Mouse (Mus musculus) C2C12 (cell line): ENCODE measurements at regions not wholly inside any gene's neighbourhood (a gene's known extent, or its start where the extent isn't known, plus 50 kb on each side); places are given as distances from the start of the nearest gene placed in this dataset.

Source experiments
- H3K27me3 ChIP-seq: one replicate; pipeline ENCODE4 v1.6.1; 2011; ENCODE audit not compliant: control insufficient read depth, insufficient read depth, insufficient read length
- H3K36me3 ChIP-seq: one replicate; pipeline ENCODE4 v1.6.1; 2011; ENCODE audit not compliant: control insufficient read depth, insufficient read depth
- H3K4me3 ChIP-seq: one replicate; pipeline ENCODE4 v1.5.1; 2011; ENCODE audit warnings: mild to moderate bottlenecking, control low read depth; ENCODE audit not compliant: poor library complexity, insufficient read depth, severe bottlenecking
- H3K79me2 ChIP-seq: one replicate; pipeline ENCODE4 v1.6.1; 2011; ENCODE audit not compliant: control insufficient read depth, insufficient read depth
- H3K79me3 ChIP-seq: one replicate; pipeline ENCODE4 v1.6.1; 2011; ENCODE audit warnings: low read depth, control low read depth
- H3ac ChIP-seq: one replicate; pipeline ENCODE3; 2011; ENCODE audit warnings: low read depth; ENCODE audit not compliant: control insufficient read depth, insufficient read length
- CEBPB ChIP-seq: IDR thresholded peaks from one replicate; pipeline ENCODE4 v1.6.1; 2011; ENCODE audit warnings: low read depth, mild to moderate bottlenecking, control low read depth, moderate library complexity
- CTCF ChIP-seq: IDR thresholded peaks from one replicate; pipeline ENCODE4 v1.5.1; 2011; ENCODE audit not compliant: control insufficient read depth, insufficient read depth, insufficient read length
- FOSL1 ChIP-seq: IDR thresholded peaks from one replicate; pipeline ENCODE4 v1.8.0; 2011; ENCODE audit warnings: mild to moderate bottlenecking, low read length; ENCODE audit not compliant: poor library complexity, insufficient read depth, severe bottlenecking
- MAX ChIP-seq: IDR thresholded peaks from one replicate; pipeline ENCODE4 v1.6.1; 2011; ENCODE audit warnings: mild to moderate bottlenecking, control low read depth
- MYOD1 ChIP-seq: IDR thresholded peaks from one replicate; pipeline ENCODE4 v1.6.1; 2011; ENCODE audit warnings: low read depth; ENCODE audit not compliant: control insufficient read depth, insufficient read length
- MYOG ChIP-seq: IDR thresholded peaks from one replicate; pipeline ENCODE4 v1.6.1; 2011; ENCODE audit not compliant: control insufficient read depth, insufficient read length; ENCODE audit errors: extremely low read depth
- USF1 ChIP-seq: IDR thresholded peaks from one replicate; pipeline ENCODE4 v1.6.1; 2011; ENCODE audit warnings: low read depth, mild to moderate bottlenecking, control low read depth, moderate library complexity

DNA sequence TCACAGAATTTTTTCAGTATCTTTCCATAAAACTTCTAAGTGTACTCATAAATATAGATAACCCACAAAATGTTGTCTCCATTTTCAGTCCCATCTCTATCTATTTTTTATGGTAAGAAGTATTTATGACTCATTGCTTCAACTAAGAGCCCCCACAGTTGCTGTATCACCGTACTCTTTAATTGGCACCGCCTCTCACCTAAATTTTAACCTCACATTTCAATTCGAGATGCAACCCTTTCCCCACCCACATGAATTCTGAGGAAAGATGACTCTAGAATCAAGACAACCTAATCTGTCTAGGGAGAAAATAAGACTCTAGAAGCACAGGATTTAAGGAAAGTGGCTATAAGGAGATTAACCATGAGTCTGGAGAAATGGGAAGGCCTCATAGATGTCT is 223.7 kb upstream of the Isl1 start:
- no peaks in the 10 kb centered on the region for H3K79me2 ChIP-seq
- H3K79me3 ChIP-seq: no peaks in the 10 kb centered on the region
- no peaks in the 10 kb centered on the region for H3K36me3 ChIP-seq
- no peak overlapping the region for H3K4me3 ChIP-seq
- H3K27me3 ChIP-seq: no peaks in the 10 kb centered on the region
- TF ChIP-seq CEBPB (no peak), FOSL1 (no peak), USF1 (no peak), CTCF (no peak), MYOD1 (no peak), MAX (no peak), MYOG (no peak)
- no peak overlapping the region for H3ac ChIP-seq

DNA sequence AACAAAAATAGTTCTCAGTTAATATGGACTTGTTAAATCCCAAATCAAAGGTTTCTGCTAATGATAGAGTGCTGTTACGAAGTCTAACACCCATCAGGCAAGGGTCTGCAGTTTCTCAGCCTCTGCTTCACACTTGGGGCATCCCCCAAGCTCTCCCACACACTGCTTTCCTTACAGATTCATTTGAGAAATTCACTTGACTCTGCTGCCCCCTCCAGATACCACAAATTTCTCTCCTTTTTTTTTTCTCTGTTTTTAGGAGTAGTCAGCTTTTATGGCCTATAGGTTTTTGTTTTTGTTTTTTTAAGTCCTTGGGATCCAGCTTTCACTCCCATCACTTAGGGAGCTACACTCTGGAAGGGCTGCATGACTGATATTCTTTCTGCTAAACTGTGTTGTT is 218.8 kb upstream of the Isl1 start:
- Histone ChIP-seq H3ac (no peak overlapping the region), H3K36me3 (no peaks in the 10 kb centered on the region), H3K27me3 (no peaks in the 10 kb centered on the region), H3K79me3 (no peaks in the 10 kb centered on the region), H3K4me3 (no peak overlapping the region), H3K79me2 (no peaks in the 10 kb centered on the region)
- TF ChIP-seq MYOD1 (no peak), FOSL1 (no peak), CEBPB (no peak), MAX (no peak), USF1 (no peak), MYOG (no peak), CTCF (no peak)

DNA sequence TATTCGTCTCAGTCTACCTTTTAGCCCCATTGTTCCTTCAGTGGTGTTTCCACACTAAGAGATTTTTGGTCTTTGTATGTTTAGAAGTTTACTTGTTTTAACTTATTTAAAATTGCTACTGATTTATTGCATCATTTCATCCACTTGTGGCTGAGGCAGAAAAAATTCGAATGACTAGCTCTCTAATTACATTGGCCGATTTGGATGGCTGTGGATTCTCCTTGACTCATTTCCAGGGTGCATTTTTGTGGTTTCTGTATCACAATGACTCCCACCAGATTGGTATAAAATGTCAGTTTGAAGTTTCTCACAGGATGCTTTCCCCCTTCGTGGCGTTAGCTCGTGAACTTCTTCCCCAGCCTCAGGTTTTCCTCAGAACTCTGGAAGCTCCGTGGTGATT is 217.5 kb upstream of the Isl1 start:
- H3K4me3 ChIP-seq: no peak overlapping the region

DNA sequence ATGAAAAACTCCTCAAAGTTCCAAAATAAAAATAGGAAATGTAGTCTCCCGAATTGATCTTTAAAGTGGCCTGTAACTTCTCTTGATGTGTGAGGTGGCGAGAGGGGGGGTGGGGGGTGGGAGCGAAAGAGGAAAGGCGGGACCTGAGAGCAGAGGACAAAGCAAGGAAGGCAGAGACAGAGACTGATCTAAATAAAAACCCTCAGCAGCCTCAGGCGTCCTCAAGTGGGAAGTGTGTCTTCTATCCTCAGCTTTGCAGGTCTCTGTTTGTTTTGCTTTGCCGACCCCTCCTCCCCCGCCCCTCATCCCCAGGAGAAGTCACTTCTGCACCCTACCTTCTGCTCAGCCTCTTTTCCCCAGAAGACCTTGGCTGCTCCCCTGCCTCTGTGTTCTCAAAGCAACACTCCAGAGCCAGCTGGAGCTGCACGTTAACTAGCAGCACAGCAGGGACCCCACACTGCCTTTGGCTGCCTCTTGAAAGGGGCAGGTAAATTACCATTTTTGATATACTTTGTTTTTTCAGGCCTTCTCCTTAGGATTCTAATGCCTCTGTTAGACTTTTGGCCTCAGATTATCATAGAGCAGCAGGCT is 214.3 kb upstream of the Isl1 start:
- H3K4me3 ChIP-seq: no peak overlapping the region
- H3K27me3 ChIP-seq: no peaks in the 10 kb centered on the region
- no peak for TF ChIP-seq MYOD1
- no peak for TF ChIP-seq MYOG
- TF ChIP-seq USF1: no peak
- TF ChIP-seq CEBPB: no peak
- no peak for TF ChIP-seq FOSL1
- no peak for TF ChIP-seq MAX
- no peaks in the 10 kb centered on the region for H3K36me3 ChIP-seq
- no peak overlapping the region for H3ac ChIP-seq
- H3K79me3 ChIP-seq: no peaks in the 10 kb centered on the region
- no peaks in the 10 kb centered on the region for H3K79me2 ChIP-seq

More for the DNA sequence above, 217.5 kb upstream of the Isl1 start:
- Histone ChIP-seq H3ac (no peak overlapping the region), H3K36me3 (no peaks in the 10 kb centered on the region), H3K27me3 (no peaks in the 10 kb centered on the region), H3K79me2 (no peaks in the 10 kb centered on the region), H3K79me3 (no peaks in the 10 kb centered on the region)
- TF ChIP-seq CEBPB (peak; percentile 92), MYOD1 (no peak), MAX (no peak), USF1 (no peak), FOSL1 (peak; percentile 71), MYOG (no peak), CTCF (no peak)

DNA sequence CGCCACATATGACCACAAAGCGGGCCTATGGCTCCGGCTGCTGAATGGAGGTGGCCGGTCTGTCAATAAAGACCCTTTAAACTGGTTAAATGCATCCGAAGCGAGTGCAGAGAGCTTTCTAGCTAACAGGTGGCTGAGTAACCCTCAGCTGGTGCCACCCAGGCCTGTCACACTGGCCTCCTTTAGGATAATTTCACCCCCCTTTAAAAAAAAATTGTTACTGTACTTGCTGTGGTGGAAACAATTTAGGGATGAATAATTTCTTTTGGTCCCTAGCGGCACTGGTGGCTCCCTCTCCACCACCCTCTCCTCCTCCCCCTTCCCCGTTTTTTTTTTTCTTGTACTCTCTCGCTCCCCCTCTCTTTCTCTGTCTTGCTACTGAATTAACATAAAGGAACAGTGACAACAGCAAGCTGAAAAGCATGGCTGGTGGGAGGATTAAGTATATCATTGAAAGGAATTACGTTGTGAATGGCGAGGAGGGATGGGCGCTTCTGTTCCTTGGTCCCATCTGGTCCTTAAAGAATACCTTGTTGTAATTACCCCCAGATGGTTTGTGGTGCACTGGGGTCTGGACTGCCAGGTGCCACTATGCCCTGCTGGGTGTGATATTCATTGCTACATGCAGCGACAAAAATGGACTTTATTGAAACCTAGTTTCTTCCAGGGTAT is 205.3 kb upstream of the Isl1 start:
- Histone ChIP-seq H3K79me2 (no peaks in the 10 kb centered on the region), H3K36me3 (no peaks in the 10 kb centered on the region), H3ac (no peak overlapping the region), H3K27me3 (no peaks in the 10 kb centered on the region), H3K4me3 (no peak overlapping the region), H3K79me3 (no peaks in the 10 kb centered on the region)
- TF ChIP-seq MAX (no peak), USF1 (no peak), FOSL1 (no peak)

DNA sequence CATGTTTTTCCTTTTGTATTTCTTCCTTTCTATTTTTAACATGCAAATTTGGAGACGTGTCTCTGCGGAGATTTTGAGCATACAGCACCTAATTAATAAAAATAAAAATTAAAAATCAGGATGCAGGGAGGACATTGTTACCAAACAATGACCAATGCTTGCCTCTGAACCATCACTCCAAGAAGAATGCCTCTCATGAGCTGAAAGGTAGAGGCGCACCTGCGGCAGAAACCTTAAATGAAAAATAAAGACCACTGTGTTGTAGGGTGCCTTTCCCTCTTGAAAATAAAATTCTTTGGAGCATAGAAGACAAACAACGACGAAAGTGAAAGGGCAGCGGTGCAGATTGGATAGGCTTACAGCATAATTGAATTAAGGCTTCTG is 204.8 kb upstream of the Isl1 start:
- TF ChIP-seq MAX: no peak
- no peak for TF ChIP-seq CEBPB
- TF ChIP-seq USF1: no peak
- TF ChIP-seq FOSL1: no peak
- no peak for TF ChIP-seq MYOD1
- no peak for TF ChIP-seq CTCF
- Histone ChIP-seq H3K4me3 (no peak overlapping the region), H3ac (no peak overlapping the region)

More for the DNA sequence above, 204.8 kb upstream of the Isl1 start:
- H3K36me3 ChIP-seq: no peaks in the 10 kb centered on the region
- no peaks in the 10 kb centered on the region for H3K27me3 ChIP-seq
- H3K79me3 ChIP-seq: no peaks in the 10 kb centered on the region
- no peaks in the 10 kb centered on the region for H3K79me2 ChIP-seq
